Mouse (Mus musculus): Measurements from ENCODE around the gene Arhgdib.
A peak's percentile ranks its signal among the peaks of the same experiment; 100 is the strongest.

Gene Arhgdib

DNA sequence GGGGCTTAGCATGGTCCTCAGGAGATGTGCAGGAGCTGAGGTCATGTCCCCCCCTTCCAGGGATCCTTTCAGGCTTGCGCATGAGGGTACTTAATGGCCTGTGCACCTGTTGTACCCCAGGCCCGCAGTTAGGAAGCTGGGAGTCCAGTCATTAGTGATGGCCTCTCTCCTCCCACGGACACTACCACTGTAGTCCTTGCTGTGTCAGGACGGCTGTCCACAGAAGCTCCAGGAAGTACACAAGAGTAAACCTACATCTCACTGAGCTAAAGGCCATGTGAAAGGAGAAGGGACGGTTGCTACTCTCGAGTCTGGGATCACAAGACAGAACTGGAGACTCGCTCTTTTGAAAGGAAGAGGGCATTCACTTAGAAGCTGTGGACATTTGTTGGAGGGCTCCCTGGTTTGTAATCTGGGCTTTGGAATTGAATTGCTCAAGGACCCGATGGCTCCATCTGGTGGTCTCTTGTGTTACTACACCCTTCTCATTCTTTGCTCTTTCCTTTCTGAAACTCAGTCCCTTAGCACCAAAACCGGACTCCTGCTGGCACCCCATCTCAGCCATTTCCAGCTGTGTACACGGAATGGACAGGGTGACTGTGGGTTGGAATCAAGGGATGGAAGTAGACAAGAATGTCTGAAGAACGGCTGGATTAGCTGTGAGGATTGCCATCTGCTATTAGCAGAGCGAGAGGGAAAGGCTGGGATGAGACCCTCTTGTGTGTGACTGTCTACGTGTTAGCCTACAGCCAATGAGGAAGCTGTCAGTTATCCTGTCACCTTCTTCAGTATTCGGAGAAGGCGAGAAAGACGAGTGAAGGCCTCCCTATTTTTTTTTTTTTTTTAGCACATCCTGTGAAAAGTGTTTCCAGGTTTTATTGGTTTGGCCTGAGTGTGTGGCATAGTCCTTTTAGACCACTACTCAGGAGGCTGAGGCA is 21.1 kb downstream of the Arhgdib start:
- peak; percentile 87 for DNase-seq (ENCODE audit: low read depth)

DNA sequence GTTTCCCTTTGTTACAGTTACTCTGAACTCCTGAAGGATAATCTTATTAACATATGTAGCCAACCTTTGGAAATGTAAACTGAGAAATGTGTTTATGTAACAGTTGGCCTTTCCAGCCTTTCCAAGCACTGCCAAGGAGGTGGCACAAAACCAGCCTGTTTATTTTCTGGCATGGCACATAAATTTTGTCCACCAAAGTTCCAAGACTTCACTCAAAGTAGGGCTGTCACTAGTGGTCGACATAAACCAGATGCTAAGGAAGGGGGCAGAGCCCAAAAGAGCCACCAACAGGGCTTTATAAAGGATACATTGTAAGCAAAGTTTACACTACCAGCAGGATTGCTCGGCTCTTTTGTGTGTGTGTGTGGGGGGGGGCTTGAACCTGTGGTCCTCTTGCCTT is 23.8 kb downstream of the Arhgdib start:
- peak; percentile 23 for DNase-seq (ENCODE audit: low read depth)

DNA sequence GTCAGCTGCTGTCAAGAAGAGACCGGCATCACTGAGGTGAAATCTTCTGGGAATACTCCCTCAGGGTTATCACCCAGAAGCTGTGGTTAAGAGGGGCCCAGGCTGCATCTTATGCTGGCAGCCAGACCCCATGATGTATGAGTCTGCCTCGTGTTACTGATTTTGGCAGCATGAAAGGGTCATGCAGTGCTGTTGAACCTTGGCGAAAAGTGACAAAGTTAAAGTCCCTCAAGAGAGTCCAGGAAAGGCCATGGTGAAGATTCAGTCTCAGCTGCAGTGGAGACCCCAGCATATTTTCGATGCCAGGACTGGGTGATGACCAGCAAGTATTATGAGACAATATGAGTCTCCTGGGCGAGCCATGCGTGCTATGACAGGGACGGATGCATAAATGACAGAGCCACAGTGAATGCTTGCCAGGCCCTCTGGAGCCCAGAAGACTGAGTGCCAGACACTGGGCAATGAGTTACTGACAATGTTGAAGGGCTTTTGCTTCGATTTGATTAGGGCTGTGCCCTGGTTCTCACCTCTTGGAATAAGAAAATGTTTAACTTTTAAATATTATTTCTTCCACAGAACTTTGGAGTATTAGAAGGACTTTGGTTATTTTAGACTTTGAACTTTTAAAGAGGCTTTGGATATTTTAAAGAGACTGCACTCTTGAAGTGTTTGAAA is 25.8 kb downstream of the Arhgdib start:
- no peak for DNase-seq (ENCODE audit: low read depth)

DNA sequence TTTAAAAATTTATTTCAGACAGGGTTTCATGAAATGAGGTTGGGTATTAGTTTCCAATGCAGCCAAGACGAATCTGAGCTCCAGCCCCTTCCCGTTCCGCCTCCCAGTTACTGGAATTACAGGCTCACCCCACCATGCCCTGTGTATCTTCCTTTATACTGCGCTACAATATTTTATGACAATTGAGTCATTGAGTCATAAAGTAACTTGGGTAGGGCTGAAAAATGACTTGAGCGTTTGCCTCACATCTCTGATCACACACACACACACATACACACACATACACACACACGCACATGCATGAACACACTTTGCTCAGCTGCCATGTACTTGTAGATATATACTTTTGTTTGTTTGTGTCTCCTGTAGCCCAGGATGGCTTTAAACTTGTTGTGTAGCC is 27.5 kb downstream of the Arhgdib start:
- DNase-seq (ENCODE audit: low read depth), result no peak

DNA sequence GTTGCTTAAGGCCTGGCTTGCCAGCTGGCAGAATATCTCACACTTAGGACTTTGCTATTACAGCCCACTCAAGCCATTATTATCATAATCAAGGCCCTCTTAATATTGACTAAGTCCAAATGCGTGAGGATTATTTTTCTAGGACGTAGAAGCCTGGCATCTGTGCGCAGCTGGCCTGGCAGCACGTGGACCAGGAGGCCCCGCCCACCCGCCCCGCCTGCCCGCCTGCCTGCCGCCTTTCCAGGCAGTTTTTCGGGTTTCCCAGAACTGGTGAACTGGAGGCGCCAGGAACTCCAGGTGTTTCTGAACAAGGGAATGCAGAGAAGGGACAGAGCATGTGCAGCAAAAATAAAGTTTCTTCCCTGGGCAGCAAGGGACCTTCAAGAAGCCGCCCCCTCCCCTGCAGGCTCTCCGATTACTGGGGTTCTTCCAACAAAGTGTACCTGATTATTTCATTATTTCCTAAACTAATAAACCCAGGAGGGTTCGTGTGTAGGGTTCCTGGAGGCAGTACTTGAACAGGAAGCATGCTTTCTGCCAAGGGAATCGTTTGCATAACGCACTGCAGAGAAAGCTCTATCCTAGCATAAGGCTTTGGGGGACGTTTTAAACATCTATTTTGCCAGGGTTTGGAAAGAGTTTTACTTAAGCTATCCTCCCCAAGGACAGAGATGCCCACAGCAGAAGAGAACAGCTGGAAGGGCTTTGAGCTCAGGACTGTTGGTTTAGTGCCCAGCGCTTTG is 28.1 kb downstream of the Arhgdib start:
- no peak for DNase-seq (ENCODE audit: low read depth)

DNA sequence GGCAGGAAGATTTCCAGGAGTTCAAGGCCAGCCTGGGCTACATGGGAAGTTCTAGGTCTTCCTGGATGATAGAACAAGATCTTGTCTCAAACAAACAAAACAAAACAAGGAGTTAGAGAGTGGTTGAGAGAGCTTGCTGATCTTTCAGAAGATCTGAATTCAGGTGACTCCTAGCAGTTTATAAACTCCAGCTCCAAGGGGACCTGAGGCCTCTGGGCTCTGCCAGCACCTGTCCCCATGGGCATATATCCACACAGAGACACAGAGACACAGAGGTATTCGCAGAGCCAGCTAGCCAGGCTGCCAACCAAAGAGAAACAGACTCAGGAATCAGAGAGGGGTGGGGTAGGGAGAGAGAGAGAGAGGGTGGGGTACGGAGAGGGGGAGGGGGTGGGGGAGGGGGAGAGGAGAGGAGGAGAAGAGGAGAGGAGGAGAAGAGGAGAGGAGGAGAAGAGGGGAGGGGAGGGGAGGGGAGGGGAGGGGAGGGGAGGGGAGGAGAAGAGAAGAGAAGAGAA is 28.9 kb downstream of the Arhgdib start:
- no peak for DNase-seq (ENCODE audit: low read depth)

DNA sequence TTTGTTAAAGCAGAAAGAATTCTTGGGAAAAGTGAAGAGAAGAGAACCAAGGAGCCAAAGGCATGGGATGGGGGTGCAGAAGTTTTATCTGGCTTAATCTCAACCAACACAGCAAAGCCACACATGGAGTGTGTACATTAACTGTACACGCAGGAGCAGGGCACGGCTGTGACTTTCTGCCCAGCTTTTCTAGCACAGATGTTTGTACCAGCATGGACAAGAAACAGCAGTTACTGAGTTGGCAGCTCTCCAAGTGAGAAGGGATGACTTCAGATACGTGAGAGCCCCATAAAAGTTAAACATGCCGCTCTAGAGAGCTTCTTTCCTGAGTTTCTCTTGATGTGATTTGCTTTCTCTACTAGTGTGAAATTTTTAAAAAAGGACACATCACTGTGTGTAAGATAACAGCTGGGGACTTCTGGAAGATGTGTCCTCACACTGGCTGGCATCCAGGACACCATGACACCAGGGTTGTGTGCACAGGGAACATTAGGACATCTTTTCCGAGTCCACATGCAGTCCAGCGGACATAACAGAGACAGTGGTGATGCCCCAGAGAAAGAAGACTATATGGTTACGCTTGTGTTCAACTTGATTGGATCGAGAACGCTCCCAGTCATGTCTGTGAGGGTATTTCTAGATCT is 31.3 kb downstream of the Arhgdib start:
- DNase-seq (ENCODE audit: low read depth), result peak; percentile 54

DNA sequence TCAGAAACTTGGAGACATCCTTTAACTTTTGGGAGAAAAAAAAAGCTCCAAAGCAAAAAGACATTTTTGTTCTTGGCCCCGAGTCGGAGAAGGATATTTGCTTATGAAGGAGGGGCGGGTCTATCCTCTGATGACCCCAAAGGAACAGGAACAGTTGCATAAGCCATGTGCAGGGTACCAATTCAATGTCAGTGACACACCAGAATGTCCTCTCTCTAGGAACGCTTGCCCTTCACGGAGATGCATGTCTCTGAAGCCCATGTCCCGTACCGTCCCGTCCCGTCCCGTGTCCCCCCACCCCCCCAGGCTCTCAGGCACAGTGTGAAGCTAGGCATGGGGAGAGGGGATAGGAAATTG is 34.8 kb downstream of the Arhgdib start:
- no peak for DNase-seq (ENCODE audit: low read depth)

DNA sequence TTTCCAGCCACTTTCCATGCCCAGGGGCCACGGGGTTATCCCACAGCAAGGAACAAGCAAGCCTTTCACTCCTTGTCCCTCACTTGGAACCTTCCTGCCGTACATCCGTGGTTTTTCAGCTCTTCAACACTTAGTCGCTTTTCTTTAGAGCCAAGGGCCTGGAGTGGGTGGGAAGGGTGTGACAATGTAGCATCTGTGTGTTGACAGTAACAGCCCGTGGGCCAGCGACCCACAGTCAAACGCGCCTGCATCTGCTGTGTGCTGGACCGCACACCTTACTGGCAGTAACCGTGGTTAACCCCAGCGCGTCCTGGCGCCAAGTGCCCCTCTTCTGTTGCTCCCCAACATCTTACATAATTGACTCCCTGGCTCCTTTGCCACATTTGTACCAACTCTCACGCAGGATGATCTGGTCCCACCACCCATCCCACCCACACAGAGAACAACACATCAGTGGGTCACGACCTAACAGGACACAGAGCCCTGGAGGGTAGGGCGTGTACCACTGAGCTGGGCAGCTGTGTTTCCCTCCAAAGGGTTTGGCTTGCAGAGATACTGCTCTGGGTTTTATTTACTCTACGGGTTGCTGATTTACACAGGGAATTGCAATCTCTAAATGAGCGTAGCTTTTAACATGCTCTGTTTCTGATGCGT is 35.3 kb downstream of the Arhgdib start:
- no peak for DNase-seq (ENCODE audit: low read depth)

DNA sequence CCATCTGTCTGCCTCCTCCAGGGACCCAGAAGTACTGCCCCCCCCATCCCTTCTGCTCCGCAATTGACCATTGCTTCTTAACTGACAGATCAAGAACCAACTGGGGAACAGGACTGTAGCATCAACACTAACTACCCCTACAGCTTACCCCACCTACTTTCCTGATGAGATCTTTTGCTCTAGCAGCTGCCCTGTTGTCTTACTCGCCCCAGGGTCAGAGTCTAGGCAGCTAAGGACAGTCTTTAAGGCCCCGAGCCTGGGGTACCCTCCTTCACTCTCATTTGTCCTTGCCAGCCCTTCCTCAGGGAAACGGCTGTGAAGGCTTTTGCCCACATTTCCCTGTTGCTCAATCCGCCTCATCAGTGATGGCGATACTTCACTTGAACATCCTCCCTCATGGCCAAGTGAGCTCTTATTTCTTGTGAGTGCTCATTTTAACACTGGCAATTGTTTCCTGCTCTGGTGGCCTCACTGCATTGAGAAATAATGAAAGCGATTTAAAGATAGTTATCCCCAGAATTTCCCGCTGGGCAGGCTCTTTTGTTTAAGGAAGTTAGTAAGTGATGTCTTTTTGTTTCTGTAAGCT is 37.7 kb downstream of the Arhgdib start:
- DNase-seq (ENCODE audit: low read depth), result peak; percentile 36

DNA sequence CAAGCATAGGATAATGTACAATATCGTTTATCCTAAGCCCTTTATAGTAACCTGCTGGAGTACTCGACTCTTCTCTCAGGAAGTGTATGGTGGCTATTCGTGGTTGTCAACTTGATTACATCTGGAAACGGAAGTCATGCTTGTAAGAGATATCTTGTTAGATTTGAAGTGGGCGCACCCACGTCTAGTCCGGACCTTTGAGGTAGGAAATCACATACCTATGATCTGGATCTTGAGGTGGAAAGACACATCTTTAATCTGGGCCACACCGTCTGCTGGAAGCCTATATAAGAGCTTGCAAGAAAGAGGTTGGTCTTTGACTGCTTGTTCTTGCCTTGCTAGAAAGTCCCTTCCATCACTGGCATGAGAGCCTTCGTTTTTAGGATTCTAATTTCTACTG is 39.2 kb downstream of the Arhgdib start:
- DNase-seq (ENCODE audit: low read depth), result no peak

DNA sequence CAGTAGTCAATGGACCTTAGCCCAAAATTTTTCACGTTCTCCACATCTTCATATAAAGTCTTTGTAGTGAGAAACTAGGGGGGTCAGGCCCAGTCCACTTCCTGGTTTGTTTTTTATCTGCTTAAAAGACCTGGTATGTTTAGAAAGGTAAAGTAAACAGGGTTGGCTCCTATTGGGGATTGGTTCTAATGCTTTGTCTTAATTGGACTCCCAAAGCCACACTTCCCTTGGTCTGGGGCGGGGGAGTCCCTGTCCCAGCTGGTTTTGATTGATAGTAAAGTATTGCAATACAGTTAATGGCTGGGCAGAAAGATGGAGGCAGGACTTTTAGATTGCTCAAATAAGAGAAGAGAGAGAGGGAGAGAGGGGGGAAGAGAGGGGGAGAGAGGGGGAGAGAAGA is 40.7 kb downstream of the Arhgdib start:
- DNase-seq (ENCODE audit: low read depth), result peak; percentile 54

DNA sequence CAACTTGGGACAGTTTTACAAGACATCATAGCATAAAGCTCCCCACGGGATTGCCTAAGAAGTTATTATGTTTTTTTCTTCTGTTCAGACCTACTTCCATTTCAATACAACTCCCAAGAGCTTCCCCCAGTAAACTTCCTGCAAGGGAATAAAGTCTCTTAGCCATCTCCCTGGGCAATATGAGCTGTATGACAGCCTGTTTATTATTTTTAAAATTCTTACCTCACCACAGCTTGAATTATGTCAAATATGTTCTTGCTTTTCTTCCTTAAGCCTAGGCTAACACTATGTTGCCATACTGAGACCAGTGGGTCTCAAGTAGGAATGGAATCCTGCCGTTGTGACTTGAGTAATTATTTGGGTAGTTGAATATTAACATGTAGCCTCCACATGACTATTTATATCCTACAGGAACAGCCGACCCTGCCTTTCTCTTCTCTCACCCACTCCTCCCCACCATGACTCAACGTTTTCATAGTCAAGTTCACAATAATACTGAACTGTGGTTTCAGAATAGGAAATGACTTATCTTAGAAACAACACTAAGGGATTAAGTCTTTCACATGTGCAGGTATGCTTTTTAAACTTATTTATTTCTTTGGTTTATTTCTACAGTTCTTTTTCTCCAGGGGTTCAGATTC is 41.2 kb downstream of the Arhgdib start:
- DNase-seq (ENCODE audit: low read depth), result peak; percentile 80

DNA sequence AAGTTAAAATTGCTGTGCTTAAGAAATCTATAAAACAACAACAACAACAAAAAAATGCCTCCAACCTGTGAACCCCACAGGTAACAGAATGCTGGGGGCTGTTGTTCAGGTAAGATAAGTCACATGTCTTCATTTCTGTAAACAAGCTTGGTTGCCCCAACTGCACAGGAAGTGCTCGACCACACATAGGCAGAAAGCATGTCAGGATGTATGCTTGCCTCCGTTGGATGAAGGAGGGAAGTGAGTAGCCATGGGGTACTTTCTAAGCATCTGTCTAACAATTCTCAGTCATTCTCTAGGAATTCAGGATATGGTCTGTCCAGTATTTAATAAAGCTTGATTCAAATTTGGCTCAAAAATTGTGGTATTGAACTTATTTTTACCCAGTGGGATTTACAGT is 42.7 kb downstream of the Arhgdib start:
- DNase-seq (ENCODE audit: low read depth), result no peak

DNA sequence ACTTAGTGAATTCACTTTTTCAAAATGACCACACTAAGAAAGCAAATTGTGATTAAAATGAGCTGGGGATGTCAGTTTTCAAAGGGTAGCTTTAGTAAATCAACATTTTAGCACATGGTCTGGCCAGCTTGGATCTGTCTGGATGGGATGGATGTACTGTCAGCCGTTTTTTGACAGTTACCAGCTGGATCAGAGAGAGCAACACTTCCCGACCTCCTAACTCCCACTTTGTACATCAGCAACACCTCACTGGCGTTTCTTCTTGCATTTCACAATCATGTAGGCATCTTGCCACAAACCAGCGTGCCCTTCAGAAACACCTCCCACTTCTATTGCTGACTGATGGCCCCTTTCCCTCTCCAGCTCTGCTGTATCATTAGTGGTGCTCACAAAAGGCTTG is 43.5 kb downstream of the Arhgdib start:
- no peak for DNase-seq (ENCODE audit: low read depth)

DNA sequence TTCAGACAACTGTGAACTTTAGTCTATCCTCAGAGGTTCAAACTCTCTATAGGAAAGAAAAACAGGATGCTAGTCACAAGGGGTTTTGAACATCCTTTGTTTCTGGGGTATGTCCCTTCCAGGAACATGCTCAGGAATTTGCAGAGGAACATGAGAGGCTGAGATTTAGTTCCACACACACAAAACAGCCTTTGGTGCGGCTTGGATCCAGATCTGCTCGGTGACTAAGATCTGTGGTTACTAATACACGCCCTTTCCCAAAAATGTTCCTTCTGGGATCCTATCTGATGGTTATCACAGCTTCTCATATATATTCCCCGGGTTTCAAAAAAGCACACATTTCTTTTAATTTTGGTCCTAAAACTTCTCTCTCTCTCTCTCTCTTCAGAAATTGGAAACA is 43.9 kb downstream of the Arhgdib start:
- peak; percentile 76 for DNase-seq (ENCODE audit: low read depth)

DNA sequence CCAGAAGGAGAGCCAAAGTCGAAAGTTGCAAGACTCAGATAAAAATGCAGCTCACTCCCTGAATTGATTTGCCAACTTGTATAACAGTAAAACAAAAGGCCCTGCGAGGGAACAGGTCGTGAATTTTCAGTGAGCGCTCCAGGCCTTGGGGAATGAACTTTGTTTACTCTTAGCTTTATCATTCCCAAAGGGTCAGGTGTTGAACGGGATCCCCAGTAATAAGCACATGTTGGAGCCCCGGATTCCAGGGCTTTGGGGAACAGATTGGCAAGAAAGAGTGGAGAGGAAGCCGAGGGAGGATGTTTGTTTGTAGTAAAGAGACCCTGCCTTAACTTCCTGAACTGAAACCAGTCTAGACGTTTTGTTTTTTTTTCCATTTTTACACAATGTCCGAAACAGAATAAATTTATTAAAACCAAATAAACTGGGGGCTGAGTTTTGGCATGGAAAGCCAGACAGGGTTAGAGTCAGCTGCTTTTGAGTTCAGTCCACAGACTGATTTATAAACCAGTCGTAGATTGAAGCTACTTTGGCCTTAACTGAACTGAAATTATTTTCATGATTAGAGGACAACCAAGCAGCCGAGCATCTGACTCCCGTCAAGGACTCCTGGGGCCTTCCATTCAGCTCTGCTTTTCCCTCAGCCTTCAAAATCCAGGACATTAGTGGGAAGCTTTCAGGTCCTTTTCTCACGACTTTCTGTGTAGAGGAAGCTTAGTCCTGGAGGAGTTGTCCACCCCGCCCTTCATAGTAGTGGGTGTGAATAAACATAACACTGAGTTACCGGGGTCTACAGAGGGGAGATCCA is 47.0 kb downstream of the Arhgdib start:
- DNase-seq (ENCODE audit: low read depth), result no peak

DNA sequence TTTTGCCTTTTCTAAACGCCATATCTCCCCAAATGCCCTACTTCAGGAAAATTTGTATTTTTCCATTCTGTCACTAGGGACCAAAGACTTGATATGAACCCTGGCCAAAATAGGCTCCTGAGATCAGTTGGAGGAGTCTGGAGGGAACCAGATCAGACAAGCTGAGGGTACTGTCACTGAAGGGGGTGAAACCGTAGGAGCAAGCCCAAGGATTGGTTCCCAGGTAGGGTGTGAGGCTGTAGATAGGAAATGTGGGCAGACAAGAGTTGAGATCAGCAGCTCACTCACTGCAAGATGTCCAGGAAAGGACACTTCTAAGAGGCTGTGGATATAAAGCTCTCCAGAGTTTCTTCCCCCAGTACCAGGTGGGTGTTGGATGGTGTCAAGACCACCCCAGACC is 49.7 kb downstream of the Arhgdib start:
- DNase-seq (ENCODE audit: low read depth), result no peak

DNA sequence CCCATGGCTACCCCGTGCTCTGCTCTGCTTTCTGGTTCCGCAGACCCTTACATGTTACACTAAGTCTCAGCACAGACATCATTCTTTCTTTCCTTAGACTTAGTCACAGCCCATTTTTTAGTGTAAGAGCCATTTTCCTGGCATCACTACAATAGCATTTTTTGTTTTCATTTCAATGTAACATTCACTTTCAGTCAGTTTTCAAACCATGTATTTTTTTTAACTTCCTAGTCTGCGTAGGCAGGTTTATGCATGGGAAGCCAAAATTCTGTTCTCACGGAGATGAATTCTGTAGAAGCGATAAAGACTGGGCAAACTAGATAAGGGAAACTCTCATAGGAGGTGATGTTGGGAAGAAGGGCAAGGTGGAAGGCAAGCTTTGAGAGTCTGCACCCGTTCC is 52.1 kb downstream of the Arhgdib start:
- DNase-seq (ENCODE audit: low read depth), result no peak

DNA sequence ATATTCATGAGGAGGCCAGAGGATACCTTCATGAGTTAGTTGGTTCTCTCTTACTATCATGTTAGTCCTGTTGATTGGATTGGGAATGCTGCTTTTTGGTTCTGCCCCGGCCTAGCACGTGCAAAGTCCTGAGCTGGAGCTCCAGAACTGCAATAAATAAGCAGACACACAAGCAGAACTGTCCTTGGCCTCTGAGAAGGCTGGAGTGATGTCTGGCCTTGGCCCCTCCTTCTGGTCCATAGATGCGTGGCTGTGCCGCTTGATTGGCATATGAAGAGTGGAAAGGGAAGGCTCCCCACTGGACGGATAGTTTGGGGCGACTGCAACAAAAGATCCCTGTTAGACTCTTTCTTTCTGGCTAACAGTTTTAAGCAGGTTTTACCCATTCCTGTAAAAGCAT is 52.6 kb downstream of the Arhgdib start:
- no peak for DNase-seq (ENCODE audit: low read depth)
